8 mouse cellular contexts compared by ENCODE assay signal in genomic region chr2:132389562-132389961, GRCm38 (mm10). TPM values are rescaled to one million over a fixed set of nuclear protein-coding genes. Genes with fewer than 3 reads are reported as not detected.
DNase-seq lines count a peak whose midpoint lies in the region; ATAC-seq and TF ChIP-seq lines count a peak whose summit lies in the region.

No protein-coding gene starts in this region.

- ATAC-seq in hindbrain, embryonic 11.5 days (ENCODE audit: low FRiP score) = no peak
- no peak for ATAC-seq in hindbrain, embryonic 13.5 days (ENCODE audit: low FRiP score)
- ATAC-seq in erythroblast, adult 5-6 weeks (replicated peaks; ENCODE audit: low FRiP score, poor library complexity, severe bottlenecking) = no peak

- no peaks in the 10 kb centered on the region for H3K9me3 ChIP-seq in hindbrain, embryonic 11.5 days (ENCODE audit: control insufficient read depth, low read length)
- no peaks in the 10 kb centered on the region for H3K9me3 ChIP-seq in hindbrain, embryonic 13.5 days
- H3K9me3 ChIP-seq in ES-Bruce4 (replicated peaks; ENCODE audit: control insufficient read depth, insufficient read depth, low read length, poor library complexity, severe bottlenecking) = no peaks in the 10 kb centered on the region

- TF ChIP-seq POLR2A in ES-Bruce4 (IDR thresholded peaks at IDR 0.05; ENCODE audit: insufficient read depth, low read length) = no peak
- no peak for TF ChIP-seq POLR2A in embryonic fibroblast, embryonic 13.5 days (IDR thresholded peaks at IDR 0.05; ENCODE audit: low read depth, low read length)

- peaks cover 2% of the 10 kb centered on the region; the same call in 1 of the 2 replicates for H3K27me3 ChIP-seq in hindbrain, embryonic 11.5 days (ENCODE audit: control insufficient read depth, insufficient read depth, low read length)
- peaks cover 19% of the 10 kb centered on the region for H3K27me3 ChIP-seq in hindbrain, embryonic 13.5 days
- H3K27me3 ChIP-seq in ES-Bruce4 (ENCODE audit: control insufficient read depth, insufficient read depth, low read length, poor library complexity, severe bottlenecking) = peaks cover 6% of the 10 kb centered on the region

- 26% methylated on average over 7 of the region's 7 CpGs for WGBS in hindbrain, embryonic 11.5 days
- WGBS in hindbrain, embryonic 13.5 days = 21% methylated on average over 7 of the region's 7 CpGs

- H3K36me3 ChIP-seq in hindbrain, embryonic 11.5 days (ENCODE audit: control insufficient read depth, insufficient read depth, low read length) = no peaks in the 10 kb centered on the region
- no peaks in the 10 kb centered on the region for H3K36me3 ChIP-seq in hindbrain, embryonic 13.5 days
- no peaks in the 10 kb centered on the region for H3K36me3 ChIP-seq in ES-Bruce4 (ENCODE audit: control insufficient read depth, insufficient read depth, low read length, poor library complexity, severe bottlenecking)

- TF ChIP-seq EP300 in ES-Bruce4 (IDR thresholded peaks at IDR 0.05; ENCODE audit: insufficient read depth, low read depth, low read length) = no peak

- no peak overlapping the region for H3K27ac ChIP-seq in hindbrain, embryonic 11.5 days (ENCODE audit: low read depth, low read length)
- no peak overlapping the region for H3K27ac ChIP-seq in hindbrain, embryonic 13.5 days
- no peak overlapping the region for H3K27ac ChIP-seq in ES-Bruce4 (ENCODE audit: insufficient read depth, low read length)
- H3K27ac ChIP-seq in embryonic fibroblast, embryonic 13.5 days (ENCODE audit: insufficient read depth, low read length) = no peak overlapping the region

- H3K4me2 ChIP-seq in hindbrain, embryonic 11.5 days (replicated peaks; ENCODE audit: low read depth, low read length) = no peak overlapping the region
- H3K4me2 ChIP-seq in hindbrain, embryonic 13.5 days = no peak overlapping the region

- TF ChIP-seq CTCF in ES-Bruce4 (IDR thresholded peaks at IDR 0.05; ENCODE audit: low read depth, low read length) = peak; percentile 55
- TF ChIP-seq CTCF in embryonic fibroblast, embryonic 13.5 days (IDR thresholded peaks at IDR 0.05; ENCODE audit: borderline replicate concordance, insufficient read depth, low read length) = peak; percentile 23; the same call in 1 of the 2 replicates

- no peaks in the 10 kb centered on the region for H3K4me1 ChIP-seq in hindbrain, embryonic 11.5 days (replicated peaks; ENCODE audit: control insufficient read depth, insufficient read depth, low read length)
- H3K4me1 ChIP-seq in hindbrain, embryonic 13.5 days (replicated peaks) = peaks cover 8% of the 10 kb centered on the region; the same call in 1 of the 2 replicates
- no peaks in the 10 kb centered on the region for H3K4me1 ChIP-seq in ES-Bruce4 (ENCODE audit: control insufficient read depth, insufficient read depth, low read length)
- H3K4me1 ChIP-seq in embryonic fibroblast, embryonic 13.5 days (ENCODE audit: control insufficient read depth, insufficient read depth, low read length) = no peaks in the 10 kb centered on the region

- peak; percentile 66 for DNase-seq in hindbrain, embryonic 11.5 days (ENCODE audit: low spot score)
- DNase-seq in 3T3-L1 (ENCODE audit: low read depth, low spot score) = peak; percentile 44
- DNase-seq in thymus, postnatal 10 days (ENCODE audit: low spot score in 2 of 2) = peak; percentile 5 to 31
- no peak for DNase-seq in layer of hippocampus, adult 11-12 months (ENCODE audit: low spot score)

- H3K4me3 ChIP-seq in hindbrain, embryonic 11.5 days (ENCODE audit: low read depth, low read length) = no peak overlapping the region
- H3K4me3 ChIP-seq in hindbrain, embryonic 13.5 days = no peak overlapping the region
- H3K4me3 ChIP-seq in ES-Bruce4 (ENCODE audit: low read depth, low read length) = no peak overlapping the region
- H3K4me3 ChIP-seq in embryonic fibroblast, embryonic 13.5 days (ENCODE audit: insufficient read depth, low read length) = no peak overlapping the region

- H3K9ac ChIP-seq in hindbrain, embryonic 11.5 days (ENCODE audit: low read depth, low read length) = no peak overlapping the region
- no peak overlapping the region for H3K9ac ChIP-seq in hindbrain, embryonic 13.5 days
- H3K9ac ChIP-seq in ES-Bruce4 (ENCODE audit: low read depth, poor library complexity, severe bottlenecking) = no peak overlapping the region

RNA-seq across cellular contexts. Expression of gene Prokr2, which starts 4.3 kb away (rescaled TPM):
- polyA plus RNA-seq in hindbrain, embryonic 11.5 days (2014; fragmentation: Nextera tagmentation; extraction: Ambion mirVana) = 0.45 and 0.82 TPM in 2 replicates
- 1.6 and 2.4 TPM in 2 replicates for polyA plus RNA-seq in hindbrain, embryonic 13.5 days (2015; fragmentation: Nextera tagmentation; extraction: Ambion mirVana)
- 0.50 and 0.51 TPM in 2 replicates for polyA plus RNA-seq in ES-Bruce4 (2011; ENCODE audit: insufficient read depth, insufficient read length, low read depth, missing spikeins)
- 0.91 and 1.1 TPM in 2 replicates for polyA plus RNA-seq in embryonic fibroblast, embryonic 13.5 days (2011; ENCODE audit: insufficient read length, low read depth, missing spikeins)
- not detected in 2 replicates for total RNA-seq in erythroblast, adult 5-6 weeks (2015; ENCODE audit: low replicate concordance)
- not detected in 2 replicates for total RNA-seq in erythroblast, adult 5-6 weeks (2017; ENCODE audit: low replicate concordance)
